Mouse (Mus musculus) spleen, embryonic (tissue): ENCODE data around the gene Hs3st2.

ENCODE experiments used
- CTCF ChIA-PET: fragments of 350-600 bp; sonication (Branson Sonifier 250); formaldehyde crosslinking; loops from one replicate; lab custom pipeline; 2022; lab: Charles Lee

Hs3st2 gene

DNA sequence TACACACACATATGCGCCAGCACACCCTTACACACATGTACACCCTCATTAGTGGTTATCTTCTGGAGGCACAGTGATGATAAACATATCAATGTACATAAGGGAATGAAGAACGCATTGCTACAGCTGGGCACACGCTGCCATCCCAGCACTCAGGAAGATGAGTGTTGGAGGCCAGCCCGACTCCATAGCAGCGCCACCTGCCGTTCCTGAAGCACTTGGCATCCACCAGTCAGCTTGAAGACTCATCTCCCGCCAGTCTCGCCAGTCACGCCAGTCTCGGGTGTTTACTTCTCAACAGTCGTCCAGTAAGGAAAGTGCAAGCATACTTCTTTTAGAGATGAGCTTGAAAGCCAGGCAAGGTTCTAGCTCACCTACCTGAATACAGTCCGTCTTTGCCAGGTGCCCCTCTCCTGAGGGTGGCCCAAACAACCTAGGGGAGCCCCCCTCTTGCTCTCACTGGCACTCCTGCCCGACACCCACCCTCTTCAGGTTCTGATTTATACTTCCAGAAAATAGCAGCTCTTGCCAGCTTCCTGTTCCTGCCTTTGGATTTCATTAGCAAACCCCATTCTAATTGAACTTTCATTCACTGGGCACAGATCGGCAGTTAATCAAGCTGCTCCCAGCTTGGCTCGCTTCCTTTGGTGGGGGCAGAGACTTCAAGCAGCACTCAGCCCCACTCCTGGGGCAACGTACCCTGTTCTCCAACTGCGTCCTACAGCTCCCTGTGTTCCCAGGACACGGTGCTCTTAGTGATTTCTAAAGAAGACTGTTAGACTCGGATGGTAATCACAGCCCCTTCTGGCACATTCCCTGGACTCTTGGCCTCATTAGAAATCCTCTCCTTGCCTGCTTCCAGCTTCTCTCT, 148.0 kb downstream of the Hs3st2 start:
- CTCF ChIA-PET: no interaction called here

DNA sequence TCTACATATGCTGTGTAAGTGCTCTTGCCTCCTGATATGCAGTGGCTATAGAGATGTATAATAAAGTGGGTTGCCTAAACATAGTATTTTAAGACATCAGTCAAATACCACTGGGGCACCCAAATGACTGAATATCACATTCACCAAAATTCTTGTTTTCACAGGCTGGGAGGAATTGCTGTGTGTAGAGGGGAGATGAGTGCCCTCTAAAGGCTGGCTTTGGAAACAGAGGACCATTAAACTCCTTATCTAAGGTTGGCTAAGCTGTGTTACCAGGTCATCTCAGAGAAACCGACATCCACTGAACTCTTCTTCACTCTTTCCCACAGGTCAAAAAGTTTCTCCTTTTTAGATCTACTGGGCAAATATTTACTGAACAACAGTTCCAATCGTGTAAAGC, 150.8 kb downstream of the Hs3st2 start:
- CTCF ChIA-PET: no interaction called here

DNA sequence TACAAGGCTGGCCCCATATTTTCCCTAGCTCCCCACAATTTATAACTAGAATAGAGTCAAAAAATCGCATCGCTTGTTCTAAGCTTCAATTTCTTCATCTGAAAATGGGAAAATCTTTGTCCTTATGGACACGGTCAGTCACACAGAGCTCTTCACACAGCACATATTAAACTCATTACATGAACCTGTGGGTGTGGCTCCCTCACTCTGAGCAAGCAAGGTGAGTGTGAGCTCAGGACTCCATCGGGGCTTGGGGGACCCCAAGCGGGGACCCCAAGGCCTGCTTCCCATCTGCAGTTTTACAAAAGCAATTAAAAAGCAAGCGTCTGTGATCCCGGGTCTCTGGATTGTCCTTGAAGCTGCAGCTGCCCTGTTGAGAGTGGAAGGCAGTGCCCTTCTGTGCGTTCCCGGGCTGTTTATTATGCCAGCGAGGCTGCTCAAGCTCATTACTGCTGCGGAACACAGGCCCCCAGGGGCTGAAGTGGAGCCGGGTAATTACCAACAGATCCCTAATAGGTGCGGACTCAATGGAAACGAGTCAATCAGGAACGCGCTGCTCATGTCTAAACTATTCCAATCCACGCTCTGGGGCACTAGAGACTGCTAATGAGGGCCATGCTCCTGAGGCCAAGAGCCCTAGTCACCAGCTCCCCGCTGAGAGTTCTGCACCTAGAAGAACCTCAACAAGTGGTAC, 157.8 kb downstream of the Hs3st2 start:
- CTCF ChIA-PET: no interaction called here
